Mouse (Mus musculus) neural tube, embryonic 11.5 days (tissue): ENCODE data around the gene Gm49395. TPM values are rescaled to one million over a fixed set of nuclear protein-coding genes. Genes with fewer than 3 reads are reported as not detected.

Experiments
- ATAC-seq: fragments of 200-750 bp; cut with Nextera tagmentation; 2 replicates; pipeline ENCODE4 v1.8.0; 2017; ENCODE audit warnings: moderate number of reproducible peaks, mild to moderate bottlenecking, moderate TSS enrichment, moderate library complexity; ENCODE audit not compliant: insufficient read depth, low FRiP score, low TSS enrichment
- DNase-seq: peaks from one replicate; pipeline ENCODE4 v3.0.0-alpha.2; 2015; ENCODE audit warnings: low spot score
- H3K27ac ChIP-seq: fragments of 300-500 bp; sonication (generic); 2 replicates; pipeline ENCODE4 v1.5.1; 2014; ENCODE audit warnings: low read depth, mild to moderate bottlenecking, low read length
- H3K27me3 ChIP-seq: fragments of 300-500 bp; sonication (generic); 2 replicates; pipeline ENCODE4 v1.6.1; 2014; ENCODE audit warnings: mild to moderate bottlenecking, low read length, mixed read lengths; ENCODE audit not compliant: control insufficient read depth, insufficient read depth
- H3K36me3 ChIP-seq: fragments of 300-500 bp; sonication (generic); 2 replicates; pipeline ENCODE4 v1.6.1; 2014; ENCODE audit warnings: mild to moderate bottlenecking, low read length, moderate library complexity, mixed read lengths; ENCODE audit not compliant: control insufficient read depth, insufficient read depth
- H3K4me1 ChIP-seq: fragments of 300-500 bp; sonication (generic); 2 replicates; pipeline ENCODE4 v1.6.1; 2014; ENCODE audit warnings: low read length, mixed read lengths; ENCODE audit not compliant: control insufficient read depth, insufficient read depth
- H3K4me2 ChIP-seq: fragments of 300-500 bp; sonication (generic); 2 replicates; pipeline ENCODE4 v1.6.1; 2014; ENCODE audit warnings: low read depth, mild to moderate bottlenecking, moderate library complexity
- H3K4me3 ChIP-seq: fragments of 300-500 bp; sonication (generic); 2 replicates; pipeline ENCODE4 v1.5.1; 2014; ENCODE audit warnings: low read depth, low read length
- H3K9ac ChIP-seq: fragments of 300-500 bp; sonication (generic); 2 replicates; pipeline ENCODE4 v1.6.1; 2014; ENCODE audit warnings: mild to moderate bottlenecking, low read length
- H3K9me3 ChIP-seq: fragments of 300-500 bp; sonication (generic); 2 replicates; pipeline ENCODE4 v1.6.1; 2016; ENCODE audit warnings: low read length; ENCODE audit not compliant: control insufficient read depth
- WGBS: fragments of 180-500 bp; shearing (Covaris S2); extraction: QIAGEN DNeasy Blood & Tissue Kit; methylation state at CpG from one replicate; pipeline ENCODE4 v1.1.7; 2014; 5-methylcytosine and 5-hydroxymethylcytosine counted together
- polyA plus RNA-seq: library from polyadenylated mRNA; unstranded; fragments of >200 nt; fragmentation: Nextera tagmentation; extraction: Ambion mirVana; gene quantifications from 2 replicates; pipeline ENCODE4 v1.2.1, GENCODE M21; 2014

The Gm49395 gene
- polyA plus RNA-seq, 1 experiment from 2014 or later = 3.7 TPM

DNA sequence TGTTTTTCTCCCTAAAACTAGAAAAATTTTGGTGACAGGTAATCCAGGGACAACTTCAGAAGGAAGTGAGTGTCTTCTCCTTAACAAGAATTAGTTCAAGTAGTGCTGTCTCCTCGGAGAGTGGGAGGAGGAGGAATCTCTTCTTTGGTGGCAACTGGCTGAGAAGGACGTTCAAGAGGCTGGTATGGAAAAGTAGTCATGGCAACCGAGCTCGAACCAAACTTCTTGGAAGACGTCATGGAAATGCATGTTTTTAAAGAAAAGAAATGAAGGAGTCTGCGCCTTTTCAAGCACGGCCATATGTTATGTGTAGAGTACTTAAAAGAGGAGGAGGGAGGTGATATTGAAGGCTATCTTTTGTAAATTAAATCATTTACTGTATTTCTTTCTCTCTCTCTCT is 49.2 kb downstream of the Gm49395 start:
- Histone ChIP-seq H3K9ac (no peak overlapping the region), H3K4me2 (no peak overlapping the region), H3K9me3 (no peaks in the 10 kb centered on the region), H3K4me1 (no peaks in the 10 kb centered on the region), H3K36me3 (no peaks in the 10 kb centered on the region), H3K4me3 (no peak overlapping the region), H3K27ac (no peak overlapping the region), H3K27me3 (no peaks in the 10 kb centered on the region)
- DNase-seq = no peak
- no peak for ATAC-seq
- 70% methylated on average over 7 of the region's 7 CpGs for WGBS

DNA sequence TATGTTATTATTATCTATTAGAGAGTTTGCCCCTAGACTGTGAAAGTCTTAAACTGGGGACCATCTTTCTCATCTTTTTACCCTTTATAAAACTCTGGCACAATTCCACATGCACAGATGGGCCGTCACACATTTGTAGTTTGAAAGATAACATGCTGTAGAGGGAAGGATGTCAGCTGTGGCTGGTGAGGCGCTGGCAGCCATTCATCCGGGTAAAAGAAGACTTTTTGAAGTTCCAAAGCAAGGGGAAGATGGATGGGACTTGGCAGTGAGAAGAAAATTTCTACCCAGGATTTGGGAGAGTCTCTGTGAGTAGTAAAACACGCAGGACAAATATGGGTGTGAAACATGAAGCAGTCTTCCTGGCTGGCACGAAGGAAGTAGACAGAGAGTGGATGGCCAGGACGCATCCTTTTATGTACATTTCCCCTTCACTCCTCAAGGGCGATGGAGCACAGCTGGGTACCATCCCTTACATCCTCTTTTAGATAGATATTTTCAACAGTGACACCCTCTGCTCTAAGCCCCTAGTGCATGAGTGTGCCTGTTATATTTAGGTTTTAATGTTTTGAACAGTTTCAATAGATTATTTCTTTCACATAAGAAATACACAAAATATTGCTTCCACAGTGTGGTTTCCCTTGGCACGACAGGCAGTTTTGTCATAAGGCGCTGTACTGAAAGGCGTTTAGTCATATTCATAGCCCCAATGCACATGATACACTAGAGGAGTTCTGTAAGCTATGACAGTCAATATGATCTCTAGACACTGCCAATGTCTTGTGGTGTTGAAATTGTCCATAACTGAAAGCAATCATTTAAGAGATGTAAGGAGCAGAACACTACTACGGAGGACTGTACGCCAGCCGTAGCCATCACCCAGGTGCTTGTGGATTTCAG is 50.8 kb downstream of the Gm49395 start:
- no peak for DNase-seq
- no peak for ATAC-seq
- Histone ChIP-seq H3K27me3 (no peaks in the 10 kb centered on the region), H3K9me3 (no peaks in the 10 kb centered on the region), H3K4me2 (no peak overlapping the region), H3K4me1 (no peaks in the 10 kb centered on the region), H3K36me3 (no peaks in the 10 kb centered on the region), H3K9ac (no peak overlapping the region), H3K27ac (no peak overlapping the region), H3K4me3 (no peak overlapping the region)
- WGBS = 83% methylated on average over 13 of the region's 13 CpGs

DNA sequence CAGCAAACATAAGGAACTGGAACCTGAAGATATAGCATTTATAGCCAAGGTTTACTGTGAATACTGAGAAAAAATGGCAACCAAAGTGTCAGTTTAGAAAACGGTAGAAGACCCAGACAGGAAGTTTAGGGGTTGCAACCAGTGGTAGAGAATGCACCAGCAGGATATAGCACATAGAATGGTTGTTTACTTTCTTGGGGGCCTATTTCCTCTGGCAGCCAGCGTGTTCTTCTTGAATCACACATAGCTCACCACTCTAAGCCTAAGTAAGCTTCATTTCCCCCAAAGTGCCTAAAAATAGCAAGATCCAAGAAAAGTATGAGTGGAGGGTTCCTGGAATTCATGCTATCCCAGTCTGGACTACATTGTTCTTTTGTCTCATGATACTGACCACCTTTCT is 59.1 kb downstream of the Gm49395 start:
- H3K4me2 ChIP-seq = no peak overlapping the region
- ATAC-seq = no peak
- no peaks in the 10 kb centered on the region for H3K9me3 ChIP-seq
- no peak overlapping the region for H3K27ac ChIP-seq
- H3K36me3 ChIP-seq = no peaks in the 10 kb centered on the region
- H3K9ac ChIP-seq = no peak overlapping the region
- no peak for DNase-seq
- H3K4me3 ChIP-seq = no peak overlapping the region
- H3K4me1 ChIP-seq = no peaks in the 10 kb centered on the region
- WGBS = 72% methylated on average over 2 of the region's 2 CpGs
- H3K27me3 ChIP-seq = no peaks in the 10 kb centered on the region

DNA sequence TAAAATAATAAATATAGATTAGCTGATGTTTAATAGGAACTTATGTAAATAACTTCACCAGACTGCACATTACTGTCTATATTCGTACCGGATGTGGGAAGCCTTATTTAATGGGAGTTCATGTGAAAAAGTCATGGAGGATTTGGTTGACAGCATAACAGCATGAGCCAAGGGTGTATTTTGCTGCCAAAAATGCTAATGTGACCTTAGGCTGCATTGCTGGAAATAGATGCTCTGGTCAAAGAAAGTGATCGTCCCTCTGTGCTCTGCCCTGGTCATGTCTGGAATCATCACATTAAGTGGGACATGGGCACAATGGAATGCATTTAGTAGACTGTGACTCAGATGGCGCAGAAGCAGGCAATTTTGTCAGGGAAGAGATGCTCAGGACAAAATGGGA is 64.4 kb downstream of the Gm49395 start:
- no peak for DNase-seq
- H3K4me1 ChIP-seq = no peaks in the 10 kb centered on the region
- no peak overlapping the region for H3K4me2 ChIP-seq
- H3K36me3 ChIP-seq = no peaks in the 10 kb centered on the region
- H3K9me3 ChIP-seq = no peaks in the 10 kb centered on the region
- H3K4me3 ChIP-seq = no peak overlapping the region
- H3K9ac ChIP-seq = no peak overlapping the region
- 84% methylated on average over 4 of the region's 4 CpGs for WGBS
- no peak overlapping the region for H3K27ac ChIP-seq
- no peaks in the 10 kb centered on the region for H3K27me3 ChIP-seq
- no peak for ATAC-seq

DNA sequence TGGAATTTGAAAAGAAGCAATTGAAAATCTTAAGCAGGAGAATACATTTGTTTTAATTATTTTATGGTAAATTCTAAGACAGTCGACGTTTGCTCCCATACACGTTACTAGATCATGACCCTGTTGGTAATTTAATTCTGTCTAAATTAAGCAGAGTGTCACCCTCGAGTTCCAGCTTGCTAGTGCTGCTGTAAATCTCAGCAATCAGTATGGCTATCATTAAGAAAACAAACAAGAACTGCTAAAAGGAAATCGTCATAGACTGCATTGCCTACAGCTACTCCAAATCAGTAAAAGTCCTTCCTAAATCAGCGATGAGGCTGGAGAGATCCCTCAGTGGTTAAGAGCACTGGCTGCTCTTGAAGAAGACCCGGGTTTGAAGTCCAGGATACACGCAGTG is 66.3 kb downstream of the Gm49395 start:
- H3K36me3 ChIP-seq = no peaks in the 10 kb centered on the region
- H3K27ac ChIP-seq = no peak overlapping the region
- DNase-seq (no peak), ATAC-seq (no peak)
- H3K4me2 ChIP-seq = no peak overlapping the region
- 68% methylated on average over 8 of the region's 8 CpGs for WGBS
- H3K9ac ChIP-seq = no peak overlapping the region
- H3K9me3 ChIP-seq = no peaks in the 10 kb centered on the region
- no peaks in the 10 kb centered on the region for H3K27me3 ChIP-seq
- no peak overlapping the region for H3K4me3 ChIP-seq
- H3K4me1 ChIP-seq = no peaks in the 10 kb centered on the region

DNA sequence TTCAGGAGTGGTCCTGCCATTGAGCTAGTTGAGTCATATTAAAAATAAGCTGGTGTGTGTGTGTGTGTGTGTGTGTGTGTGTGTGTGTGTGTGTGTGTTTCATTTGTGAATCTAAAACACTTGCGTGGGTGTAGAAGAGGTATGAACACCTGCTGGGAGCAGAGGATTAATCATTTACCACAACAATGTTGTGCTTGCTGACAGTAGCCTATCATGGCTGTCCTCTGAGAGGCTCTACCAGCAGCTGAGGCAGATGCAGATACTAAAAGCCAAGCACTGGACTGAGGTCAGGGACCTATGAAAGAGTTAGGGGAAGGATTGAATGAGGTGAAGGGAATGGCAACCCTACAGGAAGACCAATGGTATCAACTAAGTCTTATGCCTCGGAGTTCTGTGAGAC is 68.6 kb downstream of the Gm49395 start:
- Histone ChIP-seq H3K36me3 (no peaks in the 10 kb centered on the region), H3K9me3 (no peaks in the 10 kb centered on the region), H3K27ac (no peak overlapping the region), H3K27me3 (no peaks in the 10 kb centered on the region), H3K4me3 (no peak overlapping the region), H3K9ac (no peak overlapping the region), H3K4me2 (no peak overlapping the region), H3K4me1 (no peaks in the 10 kb centered on the region)
- no peak for DNase-seq
- WGBS = 73% methylated on average over 2 of the region's 2 CpGs
- no peak for ATAC-seq

DNA sequence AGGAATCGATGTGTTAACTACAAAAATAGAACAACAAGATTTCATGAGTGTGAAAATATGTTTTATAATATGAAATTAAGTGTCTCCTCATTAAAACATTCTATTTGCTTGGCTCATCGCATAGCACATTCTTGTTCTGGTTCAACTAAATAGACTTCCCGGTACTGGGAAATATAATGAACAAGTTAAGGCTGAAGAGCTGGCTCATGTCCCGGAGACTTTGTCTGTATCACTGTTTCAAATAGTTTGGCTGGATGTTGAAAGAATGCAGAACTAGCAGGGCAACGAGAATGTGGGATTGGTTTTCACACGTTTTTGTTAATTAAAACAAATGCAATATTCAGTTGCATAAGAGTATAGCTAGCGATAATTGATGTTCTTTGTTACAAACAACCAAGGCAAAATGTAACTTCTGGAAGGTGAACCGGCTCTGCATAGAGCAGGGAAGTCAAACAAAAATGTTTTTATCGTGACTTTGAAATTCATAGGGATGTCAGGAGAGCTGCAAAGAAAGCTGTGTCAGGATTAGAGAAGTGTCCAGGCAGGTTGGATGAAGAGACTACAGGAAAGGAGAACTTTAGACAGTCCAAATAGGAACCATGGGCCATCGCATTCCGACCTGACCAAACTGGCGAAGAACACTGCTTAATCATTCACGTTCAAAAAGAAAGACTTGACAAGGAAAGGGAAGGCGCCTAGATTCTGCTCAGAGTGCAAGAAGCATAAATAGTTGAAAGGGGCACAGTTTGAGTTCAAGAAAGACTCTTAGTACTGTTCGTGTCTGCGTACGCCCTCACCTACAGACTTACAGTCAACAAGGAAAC is 70.3 kb downstream of the Gm49395 start:
- no peak overlapping the region for H3K9ac ChIP-seq
- no peak overlapping the region for H3K4me2 ChIP-seq
- H3K27ac ChIP-seq = no peak overlapping the region
- H3K4me3 ChIP-seq = no peak overlapping the region
- no peak for ATAC-seq
- WGBS = 87% methylated on average over 17 of the region's 17 CpGs
- H3K9me3 ChIP-seq = no peaks in the 10 kb centered on the region
- H3K36me3 ChIP-seq = no peaks in the 10 kb centered on the region
- no peaks in the 10 kb centered on the region for H3K4me1 ChIP-seq
- no peaks in the 10 kb centered on the region for H3K27me3 ChIP-seq
- DNase-seq = no peak

DNA sequence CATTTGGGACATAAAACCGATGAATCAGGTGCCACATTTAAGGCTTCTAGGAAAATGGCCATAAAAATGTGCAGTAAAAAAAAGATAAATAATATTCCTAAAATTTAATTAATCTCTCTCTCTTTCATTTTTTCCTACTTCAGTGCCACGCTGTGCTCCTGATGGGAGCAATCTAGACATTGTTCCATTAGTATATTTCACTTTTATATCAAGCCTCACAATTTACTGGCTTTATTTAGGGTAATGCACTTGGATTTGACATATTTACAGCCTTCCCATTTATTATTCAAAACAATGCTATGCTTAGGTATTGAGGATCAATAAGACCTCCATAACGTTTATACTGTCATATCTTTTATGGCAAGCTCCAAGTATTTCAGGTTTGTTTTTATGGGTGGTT is 76.3 kb downstream of the Gm49395 start:
- H3K27ac ChIP-seq = no peak overlapping the region
- no peak overlapping the region for H3K4me2 ChIP-seq
- H3K4me1 ChIP-seq = no peaks in the 10 kb centered on the region
- H3K27me3 ChIP-seq = no peaks in the 10 kb centered on the region
- WGBS = 77% methylated on average over 3 of the region's 3 CpGs
- no peak overlapping the region for H3K9ac ChIP-seq
- DNase-seq (no peak), ATAC-seq (no peak)
- H3K4me3 ChIP-seq = no peak overlapping the region
- no peaks in the 10 kb centered on the region for H3K9me3 ChIP-seq
- no peaks in the 10 kb centered on the region for H3K36me3 ChIP-seq
